Mouse (Mus musculus) liver, adult 2 months (tissue): ENCODE data around the gene Cfdp1. TPM values are rescaled to one million over a fixed set of nuclear protein-coding genes. Genes with fewer than 3 reads are reported as not detected.

Experiments
- DNase-seq: peaks from one replicate; pipeline ENCODE4 v3.0.0-alpha.2; 2011; ENCODE audit warnings: low read depth, low spot score; ENCODE audit errors: extremely low read depth
- H3K27ac ChIP-seq: fragments of 200-500 bp; replicated peaks from 2 replicates; pipeline ENCODE4 v1.5.1; 2012; ENCODE audit warnings: low read depth, mild to moderate bottlenecking, control low read depth, inconsistent platforms, low read length; ENCODE audit not compliant: insufficient read depth
- H3K27me3 ChIP-seq: fragments of 200-500 bp; 2 replicates; pipeline ENCODE4 v1.6.1; 2012; ENCODE audit warnings: mild to moderate bottlenecking, moderate library complexity, low read length, inconsistent platforms; ENCODE audit not compliant: control insufficient read depth, insufficient read depth
- H3K36me3 ChIP-seq: fragments of 200-500 bp; 2 replicates; pipeline ENCODE4 v1.6.1; 2012; ENCODE audit warnings: low read length, inconsistent platforms; ENCODE audit not compliant: control insufficient read depth, insufficient read depth
- H3K4me1 ChIP-seq: fragments of 200-500 bp; 2 replicates; pipeline ENCODE4 v1.6.1; 2011; ENCODE audit warnings: low read length; ENCODE audit not compliant: control insufficient read depth, insufficient read depth
- H3K4me3 ChIP-seq: fragments of 200-500 bp; 2 replicates; pipeline ENCODE4 v1.5.1; 2011; ENCODE audit warnings: low read depth, mild to moderate bottlenecking, control low read depth, low read length, moderate library complexity; ENCODE audit not compliant: insufficient read depth
- H3K79me2 ChIP-seq: fragments of 200-500 bp; 2 replicates; pipeline ENCODE4 v1.6.1; 2012; ENCODE audit warnings: inconsistent platforms, mild to moderate bottlenecking, low read length, moderate library complexity; ENCODE audit not compliant: control insufficient read depth, insufficient read depth
- H3K9ac ChIP-seq: fragments of 200-500 bp; 2 replicates; pipeline ENCODE4 v1.6.1; 2012; ENCODE audit warnings: low read depth, mild to moderate bottlenecking, control low read depth, inconsistent platforms, low read length
- CTCF ChIP-seq: fragments of 200-500 bp; IDR thresholded peaks from 2 replicates; pipeline ENCODE4 v1.5.1; 2011; ENCODE audit warnings: low read depth, low read length, control low read depth
- POLR2A ChIP-seq: fragments of 200-500 bp; IDR thresholded peaks from 2 replicates; pipeline ENCODE4 v1.6.1; 2011; ENCODE audit warnings: low read length, control low read depth; ENCODE audit not compliant: insufficient read depth; ENCODE audit errors: extremely low read depth
- WGBS: fragments of 180-500 bp; shearing (Covaris S2); methylation state at CpG from one replicate; pipeline ENCODE4 v1.1.7; 2018; 5-methylcytosine and 5-hydroxymethylcytosine counted together
- polyA plus RNA-seq: library from polyadenylated mRNA; depleted of rRNA; stranded (reverse); fragments of >200 nt; gene quantifications from 2 replicates; pipeline ENCODE4 v1.2.3, GENCODE M21; 2012
- total RNA-seq: library from RNA; depleted of rRNA; stranded (reverse); fragments of >200 nt; gene quantifications from 2 replicates; pipeline ENCODE4 v1.2.3, GENCODE M21; 2014

Gene Cfdp1
- total and polyA plus RNA-seq, 2 experiments = 3.8 to 40.7 TPM

- DNase-seq = no peak
- Histone ChIP-seq H3K27me3 (no peaks in the 10 kb centered on the region), H3K9ac (no peak overlapping the region), H3K79me2 (no peaks in the 10 kb centered on the region), H3K4me3 (no peak overlapping the region), H3K27ac (no peak overlapping the region), H3K4me1 (peaks cover 34% of the 10 kb centered on the region), H3K36me3 (peaks cover 3% of the 10 kb centered on the region; the same call in 1 of the 2 replicates)
- WGBS = 60% methylated on average over 4 of the region's 4 CpGs
- TF ChIP-seq POLR2A (no peak), CTCF (no peak)
Measured at GRCm38 (mm10) chr8:111776492-111776891, 77.6 kb downstream of the Cfdp1 start.

GRCm38 (mm10) chr8:111775766-111776165 lies 78.3 kb downstream of the Cfdp1 start:
- Histone ChIP-seq H3K9ac (no peak overlapping the region), H3K4me1 (peaks cover 27% of the 10 kb centered on the region), H3K27me3 (no peaks in the 10 kb centered on the region), H3K79me2 (no peaks in the 10 kb centered on the region), H3K4me3 (no peak overlapping the region), H3K27ac (no peak overlapping the region), H3K36me3 (peaks cover 3% of the 10 kb centered on the region; the same call in 1 of the 2 replicates)
- peak; percentile 59 for DNase-seq
- WGBS = 55% methylated on average over 6 of the region's 6 CpGs
- TF ChIP-seq POLR2A (no peak), CTCF (no peak)

- DNase-seq = peak; percentile 68
- Histone ChIP-seq H3K4me3 (no peak overlapping the region), H3K27me3 (no peaks in the 10 kb centered on the region), H3K36me3 (0 out of 2 replicates have a peak, but pooled peaks cover 3% of the 10 kb centered on the region), H3K27ac (peak overlapping the region; percentile 61), H3K4me1 (peaks cover 9% of the 10 kb centered on the region), H3K79me2 (no peaks in the 10 kb centered on the region), H3K9ac (no peak overlapping the region; the same call in 1 of the 2 replicates)
- 23% methylated on average over 5 of the region's 5 CpGs for WGBS
- TF ChIP-seq CTCF (no peak), POLR2A (no peak)
Measured at GRCm38 (mm10) chr8:111773476-111773875, 80.6 kb downstream of the Cfdp1 start.

- Histone ChIP-seq H3K79me2 (no peaks in the 10 kb centered on the region), H3K4me3 (no peak overlapping the region), H3K4me1 (peaks cover 9% of the 10 kb centered on the region), H3K27ac (peak overlapping the region; percentile 33), H3K27me3 (no peaks in the 10 kb centered on the region), H3K36me3 (0 out of 2 replicates have a peak, but pooled peaks cover 3% of the 10 kb centered on the region), H3K9ac (no peak overlapping the region; the same call in 1 of the 2 replicates)
- TF ChIP-seq POLR2A (no peak), CTCF (no peak)
- DNase-seq = no peak
- 87% methylated on average over 7 of the region's 7 CpGs for WGBS
Measured at GRCm38 (mm10) chr8:111773057-111773456, 81.0 kb downstream of the Cfdp1 start.

- H3K79me2 ChIP-seq = no peaks in the 10 kb centered on the region
- no peak overlapping the region for H3K4me3 ChIP-seq
- H3K4me1 ChIP-seq = peaks cover 9% of the 10 kb centered on the region
- H3K36me3 ChIP-seq = peaks cover 5% of the 10 kb centered on the region; the same call in 1 of the 2 replicates
- no peaks in the 10 kb centered on the region for H3K27me3 ChIP-seq
- no peak overlapping the region for H3K27ac ChIP-seq
- no peak for DNase-seq
- H3K9ac ChIP-seq = no peak overlapping the region
- 59% methylated on average over 9 of the region's 9 CpGs for WGBS
- TF ChIP-seq CTCF (no peak), POLR2A (no peak)
Measured at GRCm38 (mm10) chr8:111772083-111772482, 82.0 kb downstream of the Cfdp1 start.

- no peak overlapping the region for H3K27ac ChIP-seq
- 91% methylated on average over 6 of the region's 6 CpGs for WGBS
- DNase-seq = no peak
- H3K9ac ChIP-seq = no peak overlapping the region
- TF ChIP-seq CTCF = no peak
- no peak for TF ChIP-seq POLR2A
- no peak overlapping the region for H3K4me3 ChIP-seq
- no peaks in the 10 kb centered on the region for H3K27me3 ChIP-seq
- no peaks in the 10 kb centered on the region for H3K79me2 ChIP-seq
- H3K4me1 ChIP-seq = peaks cover 9% of the 10 kb centered on the region
- peaks cover 5% of the 10 kb centered on the region; the same call in 1 of the 2 replicates for H3K36me3 ChIP-seq
Measured at GRCm38 (mm10) chr8:111771625-111772020, 82.5 kb downstream of the Cfdp1 start.
